Mouse (Mus musculus) hematopoietic stem cell, adult 5-6 weeks (primary cell): ENCODE data around the gene Mob3a. TPM values are rescaled to one million over a fixed set of nuclear protein-coding genes. Genes with fewer than 3 reads are reported as not detected.
"Not testable (repeated sequence)": the region's sequence is repeated elsewhere in the genome, so short reads cannot be mapped to it uniquely, and the experiment has no call there.

Experiments
- ATAC-seq, 2 experiments: fragments of 125-278 bp in 1 of 2; replicated peaks in 1 of 2; 2 replicates each; pipeline ENCODE4 v1.8.0; 2016 to 2017; ENCODE audit warnings: inconsistent platforms in 2 of 2, mild to moderate bottlenecking in 2 of 2, moderate number of reproducible peaks in 2 of 2, low read depth in 1 of 2, moderate TSS enrichment in 1 of 2; ENCODE audit not compliant: low FRiP score in 2 of 2, poor library complexity in 2 of 2, severe bottlenecking in 2 of 2, insufficient read depth in 1 of 2, low TSS enrichment in 1 of 2
- total RNA-seq: library from RNA; stranded (forward); fragments of 172-1452, 232-1000 nt; gene quantifications from 2 replicates; pipeline ENCODE4 v1.2.3, GENCODE M21; 2017

Gene Mob3a
- total RNA-seq, 1 experiment from 2014 or later, result 81.1 TPM

- peak; percentile 76 to 77 for ATAC-seq
Measured at GRCm38 (mm10) chr10:80656130-80656862, 45.5 kb downstream of the Mob3a start.

- no peak for ATAC-seq
Measured at GRCm38 (mm10) chr10:80655406-80656129, 46.2 kb downstream of the Mob3a start.

GRCm38 (mm10) chr10:80654866-80655265 is 46.9 kb downstream of the Mob3a start:
- no peak for ATAC-seq

- ATAC-seq, result no peak
Measured at GRCm38 (mm10) chr10:80653156-80653720, 48.5 kb downstream of the Mob3a start.

- no peak for ATAC-seq
Measured at GRCm38 (mm10) chr10:80650392-80650791, 51.4 kb downstream of the Mob3a start.

GRCm38 (mm10) chr10:80649910-80650309 is 51.9 kb downstream of the Mob3a start:
- not testable (repeated sequence) for ATAC-seq

- ATAC-seq, result no peak
Measured at GRCm38 (mm10) chr10:80646936-80647335, 54.8 kb downstream of the Mob3a start.

GRCm38 (mm10) chr10:80635345-80635744 is 66.4 kb downstream of the Mob3a start:
- ATAC-seq, result no peak

Other genes starting within 250 kb of the Mob3a start
- gene Onecut3, start 207.1 kb downstream of the Mob3a start, total RNA-seq, result not detected in 2 replicates
- gene Atp8b3, start 162.9 kb downstream of the Mob3a start, total RNA-seq, result not detected in 2 replicates
- 13.9 and 19.2 TPM in 2 replicates for gene Rexo1, start 140.4 kb downstream of the Mob3a start, total RNA-seq
- gene Klf16, start 124.7 kb downstream of the Mob3a start, total RNA-seq, result 5.3 and 9.9 TPM in 2 replicates
- 16.3 and 20.9 TPM in 2 replicates for gene Abhd17a, start 111.6 kb downstream of the Mob3a start, total RNA-seq
- 7.4 and 9.6 TPM in 2 replicates for gene Scamp4, start 99.1 kb downstream of the Mob3a start, total RNA-seq
- gene Adat3, start 99.1 kb downstream of the Mob3a start, total RNA-seq, result 0.94 TPM in 1 of 2 replicates, not detected in the other
- gene Gm49322, start 96.0 kb downstream of the Mob3a start, total RNA-seq, result 0.31 and 0.60 TPM in 2 replicates
- gene Csnk1g2, start 79.1 kb downstream of the Mob3a start, total RNA-seq, result 184 and 239 TPM in 2 replicates
- 13.6 and 35.8 TPM in 2 replicates for gene Btbd2, start 44.9 kb downstream of the Mob3a start, total RNA-seq
- 52.4 and 75.9 TPM in 2 replicates for gene Mknk2, start 23.9 kb downstream of the Mob3a start, total RNA-seq
- 9.5 and 10.4 TPM in 2 replicates for gene Izumo4, start 207 bp upstream of the Mob3a start, total RNA-seq
- 37.7 and 45.2 TPM in 2 replicates for gene Ap3d1, start 40.3 kb upstream of the Mob3a start, total RNA-seq
- 12.0 and 13.0 TPM in 2 replicates for gene Dot1l, start 53.2 kb upstream of the Mob3a start, total RNA-seq
- gene Sf3a2, start 96.2 kb upstream of the Mob3a start, total RNA-seq, result 12.9 and 24.7 TPM in 2 replicates
- 35.8 and 45.6 TPM in 2 replicates for gene Plekhj1, start 96.6 kb upstream of the Mob3a start, total RNA-seq
- gene Amh, start 103.3 kb upstream of the Mob3a start, total RNA-seq, result 0.15 TPM in 1 of 2 replicates, not detected in the other
- gene Jsrp1, start 111.5 kb upstream of the Mob3a start, total RNA-seq, result 0.50 and 0.94 TPM in 2 replicates
- 154 and 289 TPM in 2 replicates for gene Oaz1, start 124.7 kb upstream of the Mob3a start, total RNA-seq
- 0.30 TPM in 1 of 2 replicates, not detected in the other for gene Lingo3, start 142.1 kb upstream of the Mob3a start, total RNA-seq
- 202 and 278 TPM in 2 replicates for gene Lsm7, start 153.2 kb upstream of the Mob3a start, total RNA-seq
- 14.1 and 30.1 TPM in 2 replicates for gene Sppl2b, start 153.3 kb upstream of the Mob3a start, total RNA-seq
- not detected in 2 replicates for gene Tmprss9, start 169.9 kb upstream of the Mob3a start, total RNA-seq
- gene Timm13, start 199.0 kb upstream of the Mob3a start, total RNA-seq, result 22.3 and 48.7 TPM in 2 replicates
- gene Lmnb2, start 216.3 kb upstream of the Mob3a start, total RNA-seq, result 34.0 and 35.9 TPM in 2 replicates
- 24.2 and 25.4 TPM in 2 replicates for gene Gadd45b, start 228.1 kb upstream of the Mob3a start, total RNA-seq